Mouse (Mus musculus) gastrocnemius, postnatal 4 days (tissue): ENCODE measurements around the gene Olfr1451. TPM values are rescaled to one million over a fixed set of nuclear protein-coding genes. Genes with fewer than 3 reads are reported as not detected.
"Not testable (repeated sequence)": the region's sequence is repeated elsewhere in the genome, so short reads cannot be mapped to it uniquely, and the experiment has no call there.

ENCODE experiments used
- DNase-seq, 2 experiments: peaks; one replicate each; pipeline ENCODE4 v3.0.0; 2021 to 2022; ENCODE audit warnings: low spot score in 2 of 2, mixed read lengths in 2 of 2
- long read RNA-seq, 2 experiments: library from polyadenylated mRNA; stranded (forward); transcript quantifications; one replicate each; pipeline ENCODE4 v2.0.0; 2021
- total RNA-seq, 2 experiments: library from RNA; stranded (reverse); gene quantifications; 2 replicates each; pipeline ENCODE4 v1.2.3; 2021

The Olfr1451 gene
- total RNA-seq = not detected
- long read RNA-seq, experiment 1 = 0 reads
- long read RNA-seq, experiment 2 = 0 reads

GRCm38 (mm10) chr19:12994714-12995113 is at the start of gene Olfr1451:
Olfr1451 (plus strand) TSS chr19:12995014.
- no peak for DNase-seq

DNA sequence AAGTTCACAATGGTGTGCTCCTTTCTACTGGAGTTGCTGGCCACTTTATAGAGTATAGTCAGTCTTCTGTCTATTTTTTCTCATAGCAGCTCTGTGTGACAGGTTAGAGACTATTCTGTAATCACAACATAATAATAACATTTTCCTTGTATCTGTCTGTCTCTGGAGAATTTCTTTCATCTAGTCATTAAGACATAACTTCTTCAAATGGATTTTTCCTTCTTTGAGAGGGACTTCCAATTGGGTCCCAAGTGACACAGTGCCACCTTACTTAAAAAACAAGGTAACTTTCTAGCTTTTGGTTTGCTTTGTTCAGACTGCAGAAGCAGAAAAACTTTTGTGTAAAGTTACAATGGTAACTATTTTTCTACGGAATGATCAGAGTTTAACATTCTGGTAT is 44.9 kb upstream of the Olfr1451 start, which contains the start of gene Olfr1450:
Olfr1450 (plus strand) TSS at position 301 of the 400 bp plus-strand sequence.
- DNase-seq = no peak

GRCm38 (mm10) chr19:12970082-12970481 is 24.7 kb upstream of the Olfr1451 start:
- DNase-seq = not testable (repeated sequence)

DNA sequence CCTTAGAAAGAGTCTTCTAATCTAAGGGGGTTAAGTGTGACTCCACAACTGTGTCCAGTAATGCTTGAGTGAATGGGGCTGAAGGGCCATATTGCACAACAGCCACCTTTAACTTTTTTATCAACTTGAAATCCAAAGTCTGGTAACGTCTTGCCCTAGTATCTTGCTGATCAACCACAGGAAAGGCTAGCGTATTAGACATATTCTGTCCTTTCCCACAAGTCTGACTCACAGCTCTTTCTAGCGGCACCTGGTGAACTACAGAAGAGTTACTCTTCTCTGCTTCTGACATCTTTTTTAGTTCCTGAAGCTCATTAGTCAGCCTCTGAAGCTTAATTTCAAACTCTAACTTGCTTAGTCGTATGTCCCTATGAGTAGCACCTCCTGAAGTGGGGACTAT is 2.5 kb upstream of the Olfr1451 start:
- not testable (repeated sequence) for DNase-seq

DNA sequence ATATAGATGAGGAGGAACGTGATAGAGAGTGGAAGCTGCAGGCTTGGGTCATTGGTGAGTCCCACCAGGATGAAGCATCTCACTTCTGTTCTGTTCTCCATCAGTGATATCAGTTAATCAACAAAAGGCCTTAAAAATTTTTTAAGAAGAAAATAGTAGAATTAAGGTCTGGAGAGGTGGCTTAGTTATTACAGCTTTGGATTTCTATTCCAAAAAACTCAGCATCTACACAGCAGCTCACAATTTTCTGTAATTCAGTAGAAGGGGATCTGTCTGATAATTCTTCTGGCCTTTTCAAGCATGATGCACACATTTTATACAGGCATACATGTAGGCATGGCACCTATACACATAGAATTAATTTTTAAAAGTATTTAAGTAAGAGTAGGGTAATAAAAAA is 33.4 kb downstream of the Olfr1451 start, which contains the start of gene Olfr1453:
Olfr1453 (minus strand) TSS at position 101 of the 400 bp plus-strand sequence.
- no peak for DNase-seq

Other genes with a start within 250 kb of the Olfr1451 start
- 1 to 10 TPM; 2.6 to 3.8 TPM for gene Cntf, start 229.4 kb upstream of the Olfr1451 start, total RNA-seq
- gene Zfp91, start 198.9 kb upstream of the Olfr1451 start, total RNA-seq = 10 to 100 TPM; 62.2 to 71.0 TPM
- gene Lpxn, start 198.8 kb upstream of the Olfr1451 start, total RNA-seq = 1 to 10 TPM; 1.5 to 1.9 TPM
- gene Gm5244, start 148.3 kb upstream of the Olfr1451 start, total RNA-seq = not detected
- gene Olfr1444, start 137.7 kb upstream of the Olfr1451 start, total RNA-seq = not detected
- gene Olfr1445, start 111.2 kb upstream of the Olfr1451 start, total RNA-seq = not detected
- gene Olfr1446, start 101.5 kb upstream of the Olfr1451 start, total RNA-seq = not detected
- not detected for gene Olfr1447, start 91.3 kb upstream of the Olfr1451 start, total RNA-seq
- gene Olfr1448, start 70.6 kb upstream of the Olfr1451 start, total RNA-seq = not detected
- gene Olfr1449, start 64.2 kb upstream of the Olfr1451 start, total RNA-seq = not detected
- not detected for gene Olfr1450, start 44.8 kb upstream of the Olfr1451 start, total RNA-seq
- gene Olfr1453, start 33.3 kb downstream of the Olfr1451 start, total RNA-seq = not detected
- not detected for gene Olfr1454, start 65.6 kb downstream of the Olfr1451 start, total RNA-seq
- gene Olfr1457, start 102.9 kb downstream of the Olfr1451 start, total RNA-seq = not detected
- gene Olfr1458, start 111.8 kb downstream of the Olfr1451 start, total RNA-seq = not detected
- under 1 TPM; 0.02 to 0.03 TPM for gene Olfr1459, start 154.5 kb downstream of the Olfr1451 start, total RNA-seq
- not detected for gene Olfr1461, start 168.0 kb downstream of the Olfr1451 start, total RNA-seq
- gene Olfr1462, start 190.7 kb downstream of the Olfr1451 start, total RNA-seq = not detected
- gene Olfr1463, start 236.3 kb downstream of the Olfr1451 start, total RNA-seq = not detected